Mouse (Mus musculus): ENCODE results near the gene Gfi1b.

DNA sequence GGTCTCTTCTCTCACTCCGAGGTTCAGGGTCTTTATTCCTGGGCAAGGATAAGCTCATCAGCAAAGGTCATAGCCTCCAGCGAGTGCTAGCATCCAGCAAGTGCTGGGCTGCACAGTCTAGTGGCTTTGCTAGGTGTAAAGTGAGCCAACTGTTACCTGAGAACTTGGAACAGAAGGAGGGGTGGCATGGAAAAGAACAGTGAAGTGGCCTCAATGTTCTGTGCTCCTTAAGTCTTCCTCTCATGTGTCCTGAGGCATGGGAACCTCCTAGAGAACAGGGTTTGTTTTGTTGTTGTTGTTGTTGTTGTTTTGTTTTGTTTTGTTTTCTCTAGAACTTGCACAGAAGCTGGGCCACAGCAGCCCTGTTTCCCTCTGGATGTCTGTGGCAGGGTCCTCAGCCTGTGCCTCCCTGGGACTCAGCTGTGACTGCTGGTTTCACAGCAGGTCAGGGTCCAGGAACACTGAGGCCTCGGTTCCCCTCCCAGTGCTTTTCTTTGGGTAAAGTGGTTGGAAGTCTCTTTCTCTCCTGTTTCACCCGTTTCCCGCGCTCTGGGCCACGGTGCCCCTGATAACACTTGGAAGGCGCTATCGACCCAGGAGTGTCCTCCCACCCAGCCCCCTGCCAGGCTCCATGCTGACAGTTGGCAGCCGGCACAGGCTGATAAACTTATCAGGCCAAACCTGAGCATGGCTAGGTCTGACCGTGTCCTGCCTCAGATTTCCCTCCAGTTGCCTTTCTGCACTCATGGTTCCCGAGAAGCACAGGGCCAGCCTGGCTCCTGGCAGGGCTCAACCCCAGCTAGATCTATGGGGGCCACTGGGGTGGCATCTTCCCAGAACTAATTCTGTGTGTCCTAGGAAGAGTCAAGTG, 19.8 kb downstream of the Gfi1b start:
- TF ChIP-seq CTCF (IDR thresholded peaks at IDR 0.05; ENCODE audit: low read depth, low read length) = no peak
- TF ChIP-seq POLR2A (IDR thresholded peaks at IDR 0.05; ENCODE audit: insufficient read depth, low read length) = no peak

All from ES-Bruce4 (cell line).